In the genomic region with DNA sequence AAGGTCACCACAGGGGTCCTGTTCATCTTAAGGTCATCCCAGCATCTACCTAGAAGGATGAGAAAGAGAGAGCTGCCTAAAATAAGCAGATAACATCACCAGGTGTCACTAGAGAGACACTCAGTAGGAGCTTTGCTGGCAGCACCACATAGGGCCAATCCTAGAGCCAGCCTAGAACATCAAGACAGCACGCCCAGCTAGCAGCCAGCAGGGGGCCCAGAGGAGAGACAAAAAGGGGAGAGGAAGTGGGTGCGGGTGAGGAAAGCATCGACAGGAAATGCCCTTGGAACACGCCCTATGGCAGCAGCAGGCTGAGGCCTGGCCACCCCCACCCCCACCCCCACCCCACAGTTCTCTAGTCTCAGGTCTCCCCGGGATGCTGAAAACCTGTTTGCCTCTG, we compare ENCODE assay signal across 8 mouse cellular contexts.
DNase-seq lines count a peak whose midpoint lies in the region; ATAC-seq and TF ChIP-seq lines count a peak whose summit lies in the region.
"Had no signal": no experiment of that assay in that cellular context is flagged by ENCODE, and none has a peak within 500 bp of the region (broad histone marks: within the 10 kb centered on the region; RNA-seq: fewer than 3 reads in every experiment).

No protein-coding gene starts in this region.

- no peak overlapping the region for H3K4me3 ChIP-seq in ES-E14 (ENCODE audit: insufficient read depth in 1 of 2, low read depth in 1 of 2, low read length in 2 of 2, poor library complexity in 1 of 2, severe bottlenecking in 1 of 2)
- no peak overlapping the region for H3K4me3 ChIP-seq in embryonic facial prominence, embryonic 14.5 days (ENCODE audit: low read depth, low read length)
- H3K4me3 ChIP-seq in intestine, embryonic 15.5 days (replicated peaks) = no peak overlapping the region
- no peak overlapping the region for H3K4me3 ChIP-seq in lung, embryonic 16.5 days (ENCODE audit: low read length)
- H3K4me3 ChIP-seq: limb, embryonic 13.5 days had no signal

- no peak overlapping the region for H3K4me2 ChIP-seq in embryonic facial prominence, embryonic 14.5 days (ENCODE audit: low read depth, low read length)
- no peak overlapping the region for H3K4me2 ChIP-seq in intestine, embryonic 15.5 days (replicated peaks)
- H3K4me2 ChIP-seq in lung, embryonic 16.5 days (ENCODE audit: low read depth, low read length) = no peak overlapping the region
- H3K4me2 ChIP-seq: limb, embryonic 13.5 days had no signal

- WGBS in embryonic facial prominence, embryonic 14.5 days = 32% methylated on average over 5 of the region's 5 CpGs
- 33% methylated on average over 5 of the region's 5 CpGs for WGBS in intestine, embryonic 15.5 days
- 27% methylated on average over 5 of the region's 5 CpGs for WGBS in lung, embryonic 16.5 days

- H3K4me1 ChIP-seq in ES-E14 (ENCODE audit: control insufficient read depth in 2 of 2, insufficient read depth in 2 of 2, low read length in 2 of 2, poor library complexity in 1 of 2) = peaks cover 7 to 24% of the 10 kb centered on the region in 2 experiments; a peak in 3 of 4 replicates
- peaks cover 21% of the 10 kb centered on the region for H3K4me1 ChIP-seq in embryonic facial prominence, embryonic 14.5 days (ENCODE audit: control insufficient read depth, insufficient read depth, low read length)
- H3K4me1 ChIP-seq in intestine, embryonic 15.5 days (replicated peaks) = peaks cover 23% of the 10 kb centered on the region
- peaks cover 25% of the 10 kb centered on the region for H3K4me1 ChIP-seq in lung, embryonic 16.5 days (replicated peaks; ENCODE audit: control insufficient read depth, insufficient read depth, low read length)

- H3K9me3 ChIP-seq in ES-E14 (ENCODE audit: control insufficient read depth, insufficient read depth, low read depth, low read length) = no peaks in the 10 kb centered on the region
- H3K9me3 ChIP-seq in embryonic facial prominence, embryonic 14.5 days (ENCODE audit: control insufficient read depth, low read length) = no peaks in the 10 kb centered on the region
- H3K9me3 ChIP-seq in intestine, embryonic 15.5 days = no peaks in the 10 kb centered on the region
- no peaks in the 10 kb centered on the region for H3K9me3 ChIP-seq in lung, embryonic 16.5 days (ENCODE audit: control insufficient read depth, low read length)
- H3K9me3 ChIP-seq: limb, embryonic 13.5 days had no signal

- in situ Hi-C loops in ES-E14 (cut with MboI; ENCODE audit: low sequenced_read_pairs in 2 of 2, unreplicated experiment in 2 of 2) = no loop called here

- ATAC-seq in embryonic facial prominence, embryonic 14.5 days (ENCODE audit: low read depth) = no peak
- ATAC-seq in intestine, embryonic 15.5 days = peak; percentile 58; the same call in 1 of the 2 replicates
- peak; percentile 59 for ATAC-seq in lung, embryonic 16.5 days (ENCODE audit: low read depth)

- DNase-seq in CD4-positive helper T cell, adult 2 months (ENCODE audit: low read depth, low spot score) = peak; percentile 97
- DNase-seq in ES-E14 (ENCODE audit: low read depth, low spot score) = peak; percentile 92
- DNase-seq in embryonic facial prominence, embryonic 14.5 days (ENCODE audit: low spot score) = peak; percentile 69
- DNase-seq in thymus, adult 18-20 months = peak; percentile 85 to 92
- no peak for DNase-seq in layer of hippocampus, adult 11-12 months (ENCODE audit: low spot score)

- H3K27me3 ChIP-seq in embryonic facial prominence, embryonic 14.5 days (replicated peaks; ENCODE audit: control insufficient read depth, insufficient read depth, low read length) = no peaks in the 10 kb centered on the region
- H3K27me3 ChIP-seq in intestine, embryonic 15.5 days (replicated peaks) = no peaks in the 10 kb centered on the region
- no peaks in the 10 kb centered on the region for H3K27me3 ChIP-seq in lung, embryonic 16.5 days (ENCODE audit: control insufficient read depth, insufficient read depth, low read depth, low read length)
- H3K27me3 ChIP-seq: limb, embryonic 13.5 days had no signal

- no peaks in the 10 kb centered on the region for H3K36me3 ChIP-seq in ES-E14 (ENCODE audit: control insufficient read depth, insufficient read depth, low read length, poor library complexity, severe bottlenecking)
- H3K36me3 ChIP-seq in embryonic facial prominence, embryonic 14.5 days (ENCODE audit: control insufficient read depth, insufficient read depth, low read length) = no peaks in the 10 kb centered on the region
- no peaks in the 10 kb centered on the region for H3K36me3 ChIP-seq in intestine, embryonic 15.5 days
- H3K36me3 ChIP-seq in lung, embryonic 16.5 days (ENCODE audit: control insufficient read depth, insufficient read depth, low read length) = 0 out of 2 replicates have a peak, but pooled peaks cover 3% of the 10 kb centered on the region

- no peak overlapping the region for H3K9ac ChIP-seq in ES-E14 (ENCODE audit: insufficient read depth, low read depth, low read length, poor library complexity, severe bottlenecking)
- H3K9ac ChIP-seq in embryonic facial prominence, embryonic 14.5 days (ENCODE audit: low read depth, low read length) = no peak overlapping the region
- H3K9ac ChIP-seq in intestine, embryonic 15.5 days = no peak overlapping the region
- no peak overlapping the region for H3K9ac ChIP-seq in lung, embryonic 16.5 days (ENCODE audit: low read length)
- H3K9ac ChIP-seq: limb, embryonic 13.5 days had no signal

- peak overlapping the region; percentile 78; the same call in 1 of the 2 replicates for H3K27ac ChIP-seq in ES-E14 (ENCODE audit: insufficient read depth, low read depth, low read length, poor library complexity, severe bottlenecking)
- peak overlapping the region; percentile 56 for H3K27ac ChIP-seq in embryonic facial prominence, embryonic 14.5 days (replicated peaks; ENCODE audit: low read depth, low read length)
- 0 out of 2 replicates have a peak overlapping the region, but pooled peaks have one; percentile 20 for H3K27ac ChIP-seq in intestine, embryonic 15.5 days
- H3K27ac ChIP-seq in lung, embryonic 16.5 days (ENCODE audit: low read length) = peak overlapping the region; percentile 77

TF ChIP-seq in ES-E14, 5 proteins besides CTCF, POLR2A, EP300 and RAD21:
- TF ChIP-seq MAFK (IDR thresholded peaks at IDR 0.05; ENCODE audit: insufficient read depth, low read depth, low read length) = no peak
- TF ChIP-seq HCFC1 (IDR thresholded peaks at IDR 0.05; ENCODE audit: borderline replicate concordance, insufficient read depth, low read length) = no peak
- TF ChIP-seq CHD2 (IDR thresholded peaks at IDR 0.05; ENCODE audit: low read depth, low read length) = no peak
- no peak for TF ChIP-seq ZNF384 (IDR thresholded peaks at IDR 0.05; ENCODE audit: low read depth, low read length)
- no peak for TF ChIP-seq ZC3H11A (IDR thresholded peaks at IDR 0.05; ENCODE audit: borderline replicate concordance, low read depth, low read length)

Comparison
In these comparisons a context has a peak if more than half of its experiments do, and no peak if none do; other contexts are left out.
1. H3K27ac ChIP-seq: peak in every context shown above with its lines; median percentile 78 in ES-E14; 77 in lung, embryonic 16.5 days; 56 in embryonic facial prominence, embryonic 14.5 days; 20 in intestine, embryonic 15.5 days.